Mouse (Mus musculus): ENCODE measurements around the gene Flrt3. TPM values are rescaled to one million over a fixed set of nuclear protein-coding genes. Genes with fewer than 3 reads are reported as not detected.

Gene Flrt3
- total RNA-seq, 1 experiment from 2014 or later: 5.9 TPM

GRCm38 (mm10) chr2:140653481-140653880, 17.8 kb downstream of the Flrt3 start:
- no peak for DNase-seq

- DNase-seq: no peak
Measured at GRCm38 (mm10) chr2:140621730-140622337, 49.4 kb downstream of the Flrt3 start.

DNA sequence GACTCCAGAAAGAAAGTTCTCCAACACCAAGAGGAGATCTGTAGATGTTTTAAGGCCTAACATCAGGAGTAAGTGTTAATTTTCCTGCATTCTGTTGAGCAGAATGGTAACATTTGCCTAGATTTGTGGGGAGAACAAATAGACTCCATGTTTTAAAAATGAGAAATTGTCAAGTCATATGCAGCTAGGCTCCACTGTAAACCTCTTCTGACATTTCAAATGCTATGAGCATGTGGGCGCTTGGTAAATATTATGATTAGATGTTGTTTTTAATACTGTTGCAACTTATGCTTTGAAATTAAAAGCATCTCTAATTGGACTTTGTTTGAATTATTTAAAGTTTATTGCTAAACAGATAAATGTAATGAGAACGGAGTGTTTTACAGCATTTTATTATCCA, 55.8 kb downstream of the Flrt3 start:
- DNase-seq: no peak

Measured in adrenal gland, postnatal 14 days (tissue).